Mouse (Mus musculus) liver, adult 2 months (tissue): ENCODE measurements around the gene Opa1. TPM values are rescaled to one million over a fixed set of nuclear protein-coding genes. Genes with fewer than 3 reads are reported as not detected.

ENCODE experiments used
- DNase-seq: peaks from one replicate; pipeline ENCODE4 v3.0.0-alpha.2; 2011; ENCODE audit warnings: low read depth, low spot score; ENCODE audit errors: extremely low read depth
- H3K27ac ChIP-seq: fragments of 200-500 bp; replicated peaks from 2 replicates; pipeline ENCODE4 v1.5.1; 2012; ENCODE audit warnings: low read depth, mild to moderate bottlenecking, control low read depth, inconsistent platforms, low read length; ENCODE audit not compliant: insufficient read depth
- H3K27me3 ChIP-seq: fragments of 200-500 bp; 2 replicates; pipeline ENCODE4 v1.6.1; 2012; ENCODE audit warnings: mild to moderate bottlenecking, moderate library complexity, low read length, inconsistent platforms; ENCODE audit not compliant: control insufficient read depth, insufficient read depth
- H3K36me3 ChIP-seq: fragments of 200-500 bp; 2 replicates; pipeline ENCODE4 v1.6.1; 2012; ENCODE audit warnings: low read length, inconsistent platforms; ENCODE audit not compliant: control insufficient read depth, insufficient read depth
- H3K4me1 ChIP-seq: fragments of 200-500 bp; 2 replicates; pipeline ENCODE4 v1.6.1; 2011; ENCODE audit warnings: low read length; ENCODE audit not compliant: control insufficient read depth, insufficient read depth
- H3K4me3 ChIP-seq: fragments of 200-500 bp; 2 replicates; pipeline ENCODE4 v1.5.1; 2011; ENCODE audit warnings: low read depth, mild to moderate bottlenecking, control low read depth, low read length, moderate library complexity; ENCODE audit not compliant: insufficient read depth
- H3K79me2 ChIP-seq: fragments of 200-500 bp; 2 replicates; pipeline ENCODE4 v1.6.1; 2012; ENCODE audit warnings: inconsistent platforms, mild to moderate bottlenecking, low read length, moderate library complexity; ENCODE audit not compliant: control insufficient read depth, insufficient read depth
- H3K9ac ChIP-seq: fragments of 200-500 bp; 2 replicates; pipeline ENCODE4 v1.6.1; 2012; ENCODE audit warnings: low read depth, mild to moderate bottlenecking, control low read depth, inconsistent platforms, low read length
- CTCF ChIP-seq: fragments of 200-500 bp; IDR thresholded peaks from 2 replicates; pipeline ENCODE4 v1.5.1; 2011; ENCODE audit warnings: low read depth, low read length, control low read depth
- POLR2A ChIP-seq: fragments of 200-500 bp; IDR thresholded peaks from 2 replicates; pipeline ENCODE4 v1.6.1; 2011; ENCODE audit warnings: low read length, control low read depth; ENCODE audit not compliant: insufficient read depth; ENCODE audit errors: extremely low read depth
- WGBS: fragments of 180-500 bp; shearing (Covaris S2); methylation state at CpG from one replicate; pipeline ENCODE4 v1.1.7; 2018; 5-methylcytosine and 5-hydroxymethylcytosine counted together
- polyA plus RNA-seq: library from polyadenylated mRNA; depleted of rRNA; stranded (reverse); fragments of >200 nt; gene quantifications from 2 replicates; pipeline ENCODE4 v1.2.3, GENCODE M21; 2012
- total RNA-seq: library from RNA; depleted of rRNA; stranded (reverse); fragments of >200 nt; gene quantifications from 2 replicates; pipeline ENCODE4 v1.2.3, GENCODE M21; 2014

The Opa1 gene
- total and polyA plus RNA-seq, 2 experiments = 12.2 to 48.9 TPM

- 95% methylated on average over 1 of the region's 1 CpGs for WGBS
Measured at GRCm38 (mm10) chr16:29629053-29629452, 49.9 kb downstream of the Opa1 start.

GRCm38 (mm10) chr16:29635780-29636179 lies 56.6 kb downstream of the Opa1 start:
- Histone ChIP-seq H3K9ac (no peak overlapping the region), H3K4me3 (no peak overlapping the region), H3K36me3 (peaks cover 44% of the 10 kb centered on the region), H3K27me3 (no peaks in the 10 kb centered on the region), H3K4me1 (no peaks in the 10 kb centered on the region), H3K27ac (no peak overlapping the region), H3K79me2 (no peaks in the 10 kb centered on the region)
- 73% methylated on average over 4 of the region's 4 CpGs for WGBS
- TF ChIP-seq POLR2A = no peak
- no peak for TF ChIP-seq CTCF
- no peak for DNase-seq

More at GRCm38 (mm10) chr16:29629053-29629452, 49.9 kb downstream of the Opa1 start:
- no peak overlapping the region for H3K9ac ChIP-seq
- no peaks in the 10 kb centered on the region for H3K4me1 ChIP-seq
- H3K27me3 ChIP-seq = no peaks in the 10 kb centered on the region
- TF ChIP-seq POLR2A = no peak
- 0 out of 2 replicates have a peak, but pooled peaks have one; percentile 27 for TF ChIP-seq CTCF
- peaks cover 62% of the 10 kb centered on the region for H3K36me3 ChIP-seq
- H3K27ac ChIP-seq = no peak overlapping the region
- DNase-seq = peak; percentile 8
- H3K4me3 ChIP-seq = no peak overlapping the region
- no peaks in the 10 kb centered on the region for H3K79me2 ChIP-seq

GRCm38 (mm10) chr16:29642376-29642775 lies 63.2 kb downstream of the Opa1 start:
- H3K9ac ChIP-seq = no peak overlapping the region
- WGBS = 87% methylated on average over 1 of the region's 1 CpGs
- TF ChIP-seq CTCF (no peak), POLR2A (no peak)
- H3K36me3 ChIP-seq = peaks cover 29% of the 10 kb centered on the region
- H3K27me3 ChIP-seq = no peaks in the 10 kb centered on the region
- H3K27ac ChIP-seq = no peak overlapping the region
- DNase-seq = no peak
- no peaks in the 10 kb centered on the region for H3K4me1 ChIP-seq
- no peak overlapping the region for H3K4me3 ChIP-seq
- H3K79me2 ChIP-seq = no peaks in the 10 kb centered on the region

GRCm38 (mm10) chr16:29644871-29645270 lies 65.7 kb downstream of the Opa1 start:
- peaks cover 33% of the 10 kb centered on the region for H3K36me3 ChIP-seq
- no peak for TF ChIP-seq CTCF
- no peak for TF ChIP-seq POLR2A
- no peaks in the 10 kb centered on the region for H3K79me2 ChIP-seq
- no peak overlapping the region for H3K27ac ChIP-seq
- H3K4me1 ChIP-seq = no peaks in the 10 kb centered on the region
- no peak overlapping the region for H3K9ac ChIP-seq
- no peaks in the 10 kb centered on the region for H3K27me3 ChIP-seq
- no peak overlapping the region for H3K4me3 ChIP-seq
- DNase-seq = no peak
- WGBS = 89% methylated on average over 3 of the region's 3 CpGs

- Histone ChIP-seq H3K4me1 (no peaks in the 10 kb centered on the region), H3K27me3 (no peaks in the 10 kb centered on the region), H3K9ac (no peak overlapping the region), H3K27ac (no peak overlapping the region), H3K36me3 (peaks cover 40% of the 10 kb centered on the region), H3K4me3 (no peak overlapping the region), H3K79me2 (no peaks in the 10 kb centered on the region)
- TF ChIP-seq CTCF (no peak), POLR2A (no peak)
- no peak for DNase-seq
Measured at GRCm38 (mm10) chr16:29646202-29646601, 67.1 kb downstream of the Opa1 start.

GRCm38 (mm10) chr16:29656187-29656825 lies 77.2 kb downstream of the Opa1 start:
- TF ChIP-seq CTCF (no peak), POLR2A (no peak)
- peak; percentile 64 for DNase-seq
- no peaks in the 10 kb centered on the region for H3K79me2 ChIP-seq
- no peaks in the 10 kb centered on the region for H3K27me3 ChIP-seq
- 37% methylated on average over 9 of the region's 9 CpGs for WGBS
- peaks cover 5% of the 10 kb centered on the region for H3K36me3 ChIP-seq
- H3K4me1 ChIP-seq = peaks cover 3% of the 10 kb centered on the region; the same call in 1 of the 2 replicates
- H3K27ac ChIP-seq = no peak overlapping the region
- H3K9ac ChIP-seq = no peak overlapping the region
- H3K4me3 ChIP-seq = no peak overlapping the region
